Mouse (Mus musculus) kidney, postnatal 25 days (tissue): ENCODE results near the gene Cgn.
A peak's percentile ranks its signal among the peaks of the same experiment; 100 is the strongest.

Experiments used
- DNase-seq, 2 experiments: peaks; one replicate each; pipeline ENCODE4 v3.0.0; 2021; ENCODE audit warnings: mixed read lengths in 2 of 2

Cgn gene

GRCm38 (mm10) chr3:94786367-94786835 is at the start of gene Cgn:
Gene Cgn, minus strand, starts transcription at chr3:94786492.
- DNase-seq: peak; percentile 94 to 96

GRCm38 (mm10) chr3:94835396-94835795 is 49.1 kb upstream of the Cgn start:
- DNase-seq: no peak

GRCm38 (mm10) chr3:94833358-94833757 is 47.1 kb upstream of the Cgn start:
- DNase-seq: no peak

DNA sequence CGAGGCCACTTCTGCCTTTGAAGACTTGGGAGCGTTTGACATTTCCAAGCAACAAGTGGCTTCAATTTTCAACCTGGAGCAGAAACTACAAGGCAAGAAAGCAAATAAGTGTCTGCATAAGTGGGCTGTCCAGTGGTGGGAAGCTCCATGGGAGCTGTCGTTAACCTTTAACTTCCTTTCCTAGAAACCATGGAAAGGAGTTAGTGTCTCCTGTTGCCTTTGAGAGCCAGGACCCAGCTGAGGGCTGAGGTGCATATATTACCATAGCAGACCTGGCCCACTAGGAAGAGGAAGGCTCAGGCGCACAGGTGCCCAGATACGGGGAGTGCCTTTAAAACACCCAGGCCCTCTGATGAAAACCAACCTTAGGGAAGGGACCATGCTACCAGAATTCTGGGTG is 46.4 kb upstream of the Cgn start:
- DNase-seq: peak; percentile 43 to 72

DNA sequence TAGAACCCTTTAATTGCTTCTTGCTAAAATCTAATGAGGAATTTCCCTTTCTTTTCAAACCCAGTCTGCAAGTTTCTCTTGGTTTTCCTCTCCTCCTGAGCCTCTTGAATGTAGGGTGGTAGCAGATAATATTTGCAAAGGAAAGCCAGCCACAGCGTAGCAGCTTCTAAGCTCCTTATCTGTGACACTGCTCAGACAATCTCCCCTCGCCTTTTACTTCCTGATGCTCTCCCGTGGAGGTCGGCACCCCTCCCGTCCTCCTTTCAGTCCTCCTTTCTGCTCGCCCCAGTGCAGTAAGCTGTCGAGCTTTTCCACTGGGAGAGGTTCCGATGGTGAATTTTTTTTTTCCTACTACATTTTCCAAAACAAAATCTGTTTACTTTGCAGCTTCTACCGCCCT is 45.8 kb upstream of the Cgn start:
- no peak for DNase-seq

DNA sequence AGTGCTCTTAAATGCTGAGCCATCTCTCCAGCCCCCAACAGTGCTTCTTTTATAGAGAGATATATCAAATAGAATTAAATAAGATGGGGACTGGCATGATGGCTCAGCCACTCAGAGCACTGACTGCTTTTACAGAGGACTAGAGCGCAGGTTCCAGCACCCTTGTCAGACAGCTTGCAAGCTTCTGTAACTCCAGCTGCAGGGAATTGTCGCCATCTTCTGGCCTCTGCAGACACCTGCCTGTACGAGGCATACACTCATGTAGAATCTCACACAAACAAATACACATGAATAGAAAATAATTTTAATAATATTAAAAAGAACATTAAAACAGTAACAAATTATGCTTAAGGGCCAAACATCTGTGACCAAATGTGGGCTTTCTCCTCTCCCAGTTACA is 37.8 kb upstream of the Cgn start:
- no peak for DNase-seq

GRCm38 (mm10) chr3:94822082-94822481 is 35.8 kb upstream of the Cgn start:
- DNase-seq: no peak

DNA sequence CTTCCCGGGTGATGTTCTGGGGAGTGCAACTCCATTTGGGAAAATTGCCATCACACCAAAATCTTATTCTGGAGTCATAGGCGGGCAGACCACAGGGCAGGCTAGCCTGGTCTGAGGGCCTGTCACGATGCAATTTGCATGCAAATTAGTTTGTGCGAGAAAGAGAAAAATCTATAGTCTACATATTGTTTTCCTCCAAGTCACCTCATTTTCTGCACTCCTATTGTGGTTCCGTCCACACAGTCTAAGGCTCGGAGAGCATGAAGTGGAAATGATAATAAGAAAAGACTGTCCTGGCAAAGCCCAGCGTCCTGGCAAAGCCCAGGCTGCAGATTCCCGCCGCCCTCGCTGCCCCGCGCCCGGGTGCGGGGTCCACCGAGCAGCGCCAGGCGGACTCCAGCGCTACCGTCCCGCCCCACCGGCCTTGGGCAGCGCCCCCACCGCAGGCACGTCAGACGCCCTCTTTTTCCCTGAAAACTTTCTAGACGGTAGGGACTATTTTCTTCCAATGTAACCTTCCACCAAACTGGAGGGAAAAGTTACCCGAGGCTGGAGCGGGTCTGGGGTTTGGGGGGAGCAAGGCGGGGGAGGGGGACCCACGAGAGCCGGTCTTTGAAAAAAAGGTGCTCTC is 34.8 kb upstream of the Cgn start:
- peak; percentile 45 to 73 for DNase-seq

- peak in 1 of 2 experiments; percentile 30 for DNase-seq
Observed at GRCm38 (mm10) chr3:94819452-94820425, 33.4 kb upstream of the Cgn start.

GRCm38 (mm10) chr3:94817731-94818130 is 31.4 kb upstream of the Cgn start:
- DNase-seq: peak; percentile 38 to 67

GRCm38 (mm10) chr3:94815603-94816002 is 29.3 kb upstream of the Cgn start:
- DNase-seq: no peak

- no peak for DNase-seq
Observed at GRCm38 (mm10) chr3:94814663-94815062, 28.4 kb upstream of the Cgn start.

- DNase-seq: no peak
Observed at GRCm38 (mm10) chr3:94814063-94814462, 27.8 kb upstream of the Cgn start.

DNA sequence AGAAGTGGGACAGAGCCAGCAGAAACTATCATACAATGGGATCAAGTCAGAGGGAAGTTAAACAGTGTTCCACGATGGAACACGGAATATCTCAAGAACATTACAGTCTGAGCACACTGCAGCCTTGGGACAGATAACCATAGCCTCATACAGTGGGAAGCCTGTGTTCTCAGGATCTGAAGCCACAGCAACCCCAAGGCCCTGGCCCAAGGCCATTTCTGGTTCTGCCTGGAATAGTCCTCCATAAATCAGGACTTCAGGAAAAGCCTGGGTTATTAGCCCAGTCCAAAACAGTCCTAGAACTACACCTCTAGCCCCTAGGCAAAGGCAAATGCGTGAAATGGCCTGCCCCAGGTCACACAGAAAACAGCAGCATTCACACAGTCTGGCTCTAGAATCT is 27.4 kb upstream of the Cgn start:
- DNase-seq: no peak

DNA sequence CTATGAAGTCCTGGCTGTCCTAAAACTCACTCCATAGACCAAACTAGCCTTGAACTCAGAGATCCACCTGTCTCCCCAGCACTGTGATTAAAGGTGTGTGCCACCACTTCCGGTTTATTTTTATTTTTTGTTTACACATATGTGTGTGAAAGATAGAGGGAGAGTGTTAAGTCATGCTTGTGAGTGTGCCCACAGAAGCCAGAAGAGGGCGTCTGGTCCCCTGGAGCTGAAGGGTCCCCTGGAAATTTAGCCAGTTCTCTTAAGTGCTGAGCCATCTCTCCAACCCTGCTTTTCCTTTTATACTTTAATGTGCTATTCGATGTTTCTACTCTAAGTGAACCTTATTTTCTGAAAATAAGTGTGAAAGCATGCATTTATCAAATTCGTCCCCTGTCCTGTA is 25.3 kb upstream of the Cgn start:
- peak; percentile 50 to 62 for DNase-seq

- DNase-seq: no peak
Observed at GRCm38 (mm10) chr3:94808296-94808695, 22.0 kb upstream of the Cgn start.

GRCm38 (mm10) chr3:94804976-94805375 is 18.7 kb upstream of the Cgn start:
- DNase-seq: no peak

GRCm38 (mm10) chr3:94804146-94804545 is 17.9 kb upstream of the Cgn start:
- no peak for DNase-seq

DNA sequence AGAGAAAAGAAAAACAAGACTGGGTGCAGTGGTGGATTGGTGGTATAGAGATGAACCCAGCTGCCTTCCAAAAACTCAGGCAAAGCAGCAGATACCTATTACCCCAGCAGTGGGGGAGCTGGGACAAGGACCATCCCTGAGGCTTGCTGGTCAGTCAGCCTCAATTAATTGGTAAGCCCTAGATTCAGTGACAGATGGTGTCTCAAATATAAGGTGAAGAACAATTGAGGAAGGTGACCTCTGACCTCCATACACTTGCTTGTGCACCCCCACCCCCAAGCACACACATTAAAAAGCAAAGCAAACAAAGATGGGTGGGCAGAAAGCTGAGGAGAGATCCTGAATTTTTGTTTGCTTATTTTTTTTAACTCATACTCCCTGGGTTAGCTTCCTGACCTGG is 9.9 kb upstream of the Cgn start:
- DNase-seq: no peak

DNA sequence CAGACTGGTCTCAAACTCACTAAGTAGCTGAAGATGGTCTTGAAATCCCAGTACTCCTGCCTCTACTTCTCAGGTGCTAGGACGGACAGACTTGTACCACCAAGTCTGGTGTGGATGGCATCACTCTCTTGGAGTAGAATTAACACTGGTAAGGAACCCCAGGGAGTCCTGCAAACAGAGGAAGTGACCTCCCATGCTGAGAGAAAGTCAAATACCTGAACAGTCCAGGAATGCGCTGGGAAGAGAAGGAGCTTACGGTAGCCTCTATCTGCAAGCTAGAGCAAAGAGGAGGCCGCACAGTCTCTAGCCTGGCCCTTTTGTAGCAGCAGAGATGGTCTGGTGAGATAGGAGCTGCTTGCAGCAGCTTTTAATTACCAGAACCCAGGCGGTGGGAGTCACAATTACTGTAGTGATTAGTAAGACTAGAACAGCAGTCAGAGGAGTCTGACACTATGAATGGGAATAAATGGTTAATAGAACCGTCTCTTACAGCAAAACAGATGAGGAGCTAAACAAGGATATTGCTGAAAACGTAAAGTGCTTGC is 9.4 kb upstream of the Cgn start:
- DNase-seq: no peak

- DNase-seq: no peak
Observed at GRCm38 (mm10) chr3:94794359-94794758, 8.1 kb upstream of the Cgn start.

DNA sequence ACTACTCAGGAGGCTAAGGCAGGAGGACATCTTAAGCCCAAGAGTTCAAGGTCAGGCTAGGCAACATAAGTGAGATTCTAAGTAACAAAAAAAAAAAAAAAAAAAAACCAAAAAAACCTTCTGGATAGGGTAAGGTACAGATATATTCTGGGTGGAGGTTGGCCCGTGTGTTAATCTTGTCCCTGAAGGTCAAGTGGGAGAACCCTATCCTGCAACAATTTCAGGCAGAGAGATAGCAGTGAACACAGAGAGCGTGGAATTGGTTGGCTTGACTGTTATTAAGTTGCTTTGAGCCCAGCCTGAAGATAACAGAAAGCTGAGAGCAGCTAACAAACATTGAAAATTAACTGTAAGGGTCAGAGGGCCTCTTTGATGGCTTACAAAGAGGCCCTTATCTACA is 7.4 kb upstream of the Cgn start:
- DNase-seq: no peak

- no peak for DNase-seq
Observed at GRCm38 (mm10) chr3:94792258-94792657, 6.0 kb upstream of the Cgn start.

GRCm38 (mm10) chr3:94789516-94789915 is 3.2 kb upstream of the Cgn start:
- DNase-seq: peak in 1 of 2 experiments; percentile 29
